Mouse (Mus musculus) lung, embryonic 15.5 days (tissue): Measurements from ENCODE around the gene Lpin2. TPM values are rescaled to one million over a fixed set of nuclear protein-coding genes. Genes with fewer than 3 reads are reported as not detected.

Experiments used
- ATAC-seq: fragments of 200-750 bp; cut with Nextera tagmentation; 2 replicates; pipeline ENCODE4 v1.8.0; 2017; ENCODE audit warnings: moderate number of reproducible peaks, borderline replicate concordance; ENCODE audit not compliant: low FRiP score, low TSS enrichment; ENCODE audit errors: extremely low read depth
- H3K27ac ChIP-seq: fragments of 300-500 bp; sonication (generic); 2 replicates; pipeline ENCODE4 v1.5.1; 2015; ENCODE audit warnings: moderate library complexity, mild to moderate bottlenecking, inconsistent platforms
- H3K27me3 ChIP-seq: fragments of 300-500 bp; sonication (generic); 2 replicates; pipeline ENCODE4 v1.6.1; 2015; ENCODE audit warnings: inconsistent platforms
- H3K36me3 ChIP-seq: fragments of 300-500 bp; sonication (generic); 2 replicates; pipeline ENCODE4 v1.6.1; 2015; ENCODE audit warnings: inconsistent platforms
- H3K4me1 ChIP-seq: fragments of 300-500 bp; sonication (generic); 2 replicates; pipeline ENCODE4 v1.6.1; 2015; ENCODE audit warnings: inconsistent platforms
- H3K4me2 ChIP-seq: fragments of 300-500 bp; sonication (generic); 2 replicates; pipeline ENCODE4 v1.6.1; 2015; ENCODE audit warnings: inconsistent platforms, mild to moderate bottlenecking, moderate library complexity
- H3K4me3 ChIP-seq: fragments of 300-500 bp; sonication (generic); 2 replicates; pipeline ENCODE4 v1.5.1; 2015; ENCODE audit warnings: mild to moderate bottlenecking, inconsistent platforms
- H3K9ac ChIP-seq: fragments of 300-500 bp; sonication (generic); 2 replicates; pipeline ENCODE4 v1.6.1; 2015; ENCODE audit warnings: inconsistent platforms
- H3K9me3 ChIP-seq: fragments of 300-500 bp; sonication (generic); 2 replicates; pipeline ENCODE4 v1.6.1; 2016; ENCODE audit warnings: inconsistent platforms
- WGBS: fragments of 180-500 bp; shearing (Covaris S2); methylation state at CpG from one replicate; pipeline ENCODE4 v1.1.7; 2015; 5-methylcytosine and 5-hydroxymethylcytosine counted together
- polyA plus RNA-seq: library from polyadenylated mRNA; unstranded; fragments of >200 nt; fragmentation: Nextera tagmentation; extraction: Ambion mirVana; gene quantifications from 2 replicates; pipeline ENCODE4 v1.2.1, GENCODE M21; 2015

Gene Lpin2
- polyA plus RNA-seq, 1 experiment from 2014 or later: 31.8 TPM

DNA sequence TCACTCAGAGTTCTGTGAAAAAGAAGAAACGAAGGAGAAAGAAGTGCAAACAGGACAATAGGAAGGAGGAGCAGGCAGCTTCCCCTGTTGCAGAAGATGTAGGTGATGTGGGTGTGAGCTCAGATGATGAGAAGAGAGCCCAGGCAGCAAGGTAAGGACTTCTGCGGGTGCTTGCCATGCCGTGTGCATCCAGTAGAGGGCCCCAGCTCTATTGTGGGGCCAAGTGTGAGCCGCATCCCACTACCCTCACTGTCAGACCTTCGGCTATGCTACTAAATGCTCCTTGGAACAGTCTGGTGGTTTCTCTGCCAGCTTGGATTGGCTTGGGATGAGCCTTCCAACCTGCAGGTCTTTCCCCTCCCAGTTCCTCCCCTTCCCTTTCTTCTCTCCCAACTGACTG is 42.7 kb downstream of the Lpin2 start:
- no peaks in the 10 kb centered on the region for H3K4me1 ChIP-seq
- H3K9ac ChIP-seq: no peak overlapping the region
- ATAC-seq: no peak
- H3K27ac ChIP-seq: no peak overlapping the region
- no peaks in the 10 kb centered on the region for H3K27me3 ChIP-seq
- no peak overlapping the region for H3K4me3 ChIP-seq
- H3K36me3 ChIP-seq: peaks cover 10% of the 10 kb centered on the region
- H3K9me3 ChIP-seq: no peaks in the 10 kb centered on the region
- no peak overlapping the region for H3K4me2 ChIP-seq
- 43% methylated on average over 5 of the region's 5 CpGs for WGBS

DNA sequence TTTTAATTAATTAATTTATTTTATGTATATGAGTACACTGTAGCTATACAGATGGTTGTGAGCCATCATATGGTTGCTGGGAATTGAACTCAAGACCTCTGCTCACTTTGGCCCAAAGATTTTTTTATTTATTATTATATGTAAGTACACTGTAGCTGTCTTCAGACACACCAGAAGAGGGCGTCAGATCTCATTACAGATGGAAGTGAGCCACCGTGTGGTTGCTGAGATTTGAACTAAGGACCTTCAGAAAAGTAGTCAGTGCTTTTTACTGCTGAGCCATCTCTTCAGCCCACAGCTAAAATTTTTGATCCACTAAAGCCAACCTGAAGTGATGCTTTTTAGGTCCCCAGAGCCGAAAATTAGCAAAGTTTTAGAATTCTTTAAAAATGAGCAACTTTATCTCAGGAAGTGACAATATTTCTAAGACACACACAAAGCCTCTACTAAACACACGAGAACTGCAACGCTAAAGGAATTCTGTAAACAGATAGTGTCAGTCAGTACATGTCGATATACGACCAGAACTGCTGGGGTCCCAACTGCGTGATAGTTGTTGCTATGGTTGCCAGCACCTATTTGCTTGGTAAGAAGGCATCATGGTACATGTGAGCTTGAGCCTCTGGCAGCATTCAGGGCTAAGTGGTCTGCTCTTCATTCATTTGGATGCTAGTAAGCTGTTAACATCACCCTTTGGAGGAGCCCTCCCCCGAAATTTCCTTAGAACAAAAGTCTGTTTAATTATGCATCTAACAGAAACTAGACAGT is 45.0 kb downstream of the Lpin2 start:
- H3K36me3 ChIP-seq: peaks cover 22% of the 10 kb centered on the region
- no peak overlapping the region for H3K27ac ChIP-seq
- WGBS: 78% methylated on average over 9 of the region's 9 CpGs
- H3K9ac ChIP-seq: no peak overlapping the region
- no peaks in the 10 kb centered on the region for H3K9me3 ChIP-seq
- no peak overlapping the region for H3K4me3 ChIP-seq
- H3K27me3 ChIP-seq: no peaks in the 10 kb centered on the region
- H3K4me1 ChIP-seq: no peaks in the 10 kb centered on the region
- no peak for ATAC-seq
- no peak overlapping the region for H3K4me2 ChIP-seq

DNA sequence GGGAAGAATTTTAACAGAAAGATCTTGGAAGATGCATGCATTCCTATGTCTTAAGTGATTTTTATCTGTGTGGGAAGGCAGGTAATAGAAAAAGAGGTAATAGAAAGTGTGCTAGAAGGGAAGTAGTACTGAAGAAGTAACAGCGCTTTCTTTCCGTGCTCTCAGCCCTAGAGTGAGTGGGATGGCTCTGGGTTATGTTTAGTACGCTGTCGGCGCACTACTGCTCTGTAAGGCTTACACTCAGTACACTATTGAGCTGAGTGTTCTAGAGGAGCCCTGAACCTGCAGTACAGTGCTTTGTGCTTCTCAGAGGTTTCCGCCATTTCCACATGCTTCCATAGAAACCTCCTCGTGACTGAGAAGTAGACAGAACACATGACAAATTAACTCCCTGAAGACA is 46.3 kb downstream of the Lpin2 start:
- H3K9me3 ChIP-seq: no peaks in the 10 kb centered on the region
- H3K9ac ChIP-seq: no peak overlapping the region
- peaks cover 23% of the 10 kb centered on the region for H3K36me3 ChIP-seq
- no peak overlapping the region for H3K4me2 ChIP-seq
- H3K27ac ChIP-seq: no peak overlapping the region
- WGBS: 80% methylated on average over 7 of the region's 7 CpGs
- H3K27me3 ChIP-seq: no peaks in the 10 kb centered on the region
- no peak overlapping the region for H3K4me3 ChIP-seq
- no peaks in the 10 kb centered on the region for H3K4me1 ChIP-seq
- no peak for ATAC-seq

DNA sequence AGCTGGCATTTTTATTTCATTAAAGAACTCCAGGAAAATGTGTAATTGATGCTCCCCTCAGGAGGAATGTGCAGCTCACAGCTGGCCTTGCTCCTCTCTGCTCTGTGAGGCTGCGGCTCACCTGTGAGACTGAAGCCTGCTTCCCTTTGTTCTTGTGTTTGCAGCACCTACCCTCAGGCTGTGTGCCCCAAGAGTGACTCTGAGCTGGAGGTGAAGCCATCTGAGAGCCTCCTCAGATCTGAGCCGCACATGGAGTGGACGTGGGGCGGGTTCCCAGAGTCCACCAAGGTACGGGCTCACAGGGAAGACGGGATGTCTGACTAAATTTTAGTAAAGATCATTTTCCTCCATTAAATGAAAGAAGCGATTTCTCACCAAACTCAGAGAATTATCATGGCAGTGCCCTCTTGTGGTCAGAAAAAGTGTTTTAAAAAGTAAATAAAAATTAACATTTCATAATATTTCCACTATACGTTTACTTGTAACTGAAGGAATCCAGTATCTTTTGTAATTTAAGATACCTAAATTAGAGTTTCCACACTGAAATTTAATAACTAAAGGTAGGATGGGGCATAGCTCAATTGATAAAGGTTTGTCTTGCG is 47.8 kb downstream of the Lpin2 start:
- no peak overlapping the region for H3K9ac ChIP-seq
- no peak overlapping the region for H3K4me3 ChIP-seq
- 61% methylated on average over 9 of the region's 9 CpGs for WGBS
- H3K27ac ChIP-seq: no peak overlapping the region
- no peaks in the 10 kb centered on the region for H3K4me1 ChIP-seq
- H3K4me2 ChIP-seq: no peak overlapping the region
- no peaks in the 10 kb centered on the region for H3K27me3 ChIP-seq
- H3K9me3 ChIP-seq: no peaks in the 10 kb centered on the region
- ATAC-seq: no peak
- peaks cover 30% of the 10 kb centered on the region for H3K36me3 ChIP-seq

DNA sequence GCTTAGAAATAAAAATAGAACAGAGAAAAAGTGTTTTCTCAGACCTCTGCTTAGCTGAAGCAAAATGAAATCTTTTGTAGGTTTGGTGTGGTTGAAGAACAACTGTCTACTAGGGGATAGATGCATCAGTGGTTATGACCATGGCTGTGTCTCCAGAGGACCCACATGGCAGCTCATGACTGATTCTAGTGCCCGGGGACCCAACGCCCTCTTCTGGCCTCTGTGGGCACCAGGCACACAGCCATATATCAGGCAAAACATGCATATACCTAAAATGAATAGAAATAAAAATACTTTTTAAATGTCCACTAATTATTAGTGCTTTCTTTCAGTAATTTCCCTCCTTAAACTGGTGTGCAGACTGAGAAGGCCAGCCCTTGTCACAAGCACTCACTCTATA is 49.6 kb downstream of the Lpin2 start:
- Histone ChIP-seq H3K4me1 (no peaks in the 10 kb centered on the region), H3K4me2 (no peak overlapping the region), H3K36me3 (peaks cover 30% of the 10 kb centered on the region), H3K9ac (no peak overlapping the region), H3K27me3 (no peaks in the 10 kb centered on the region), H3K4me3 (no peak overlapping the region), H3K27ac (no peak overlapping the region), H3K9me3 (no peaks in the 10 kb centered on the region)
- WGBS: 84% methylated on average over 2 of the region's 2 CpGs
- no peak for ATAC-seq

DNA sequence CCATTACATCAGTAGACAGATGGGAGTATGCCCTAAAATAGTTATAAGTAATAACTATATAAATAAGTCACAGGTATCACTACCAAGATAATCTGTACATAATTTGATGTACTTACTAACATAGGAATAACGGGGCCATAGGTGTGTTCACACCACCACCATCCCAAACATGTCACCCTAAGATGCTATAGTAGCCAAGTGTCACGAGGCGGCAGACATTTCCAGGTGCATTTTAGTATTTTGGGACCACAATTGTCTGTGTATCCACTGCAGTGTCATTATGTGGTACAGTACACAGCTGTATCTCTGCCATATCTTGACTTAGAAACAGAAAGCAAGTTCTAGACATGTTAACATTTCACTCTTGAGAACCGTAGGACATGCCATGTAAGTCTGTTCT is 50.9 kb downstream of the Lpin2 start:
- H3K27me3 ChIP-seq: no peaks in the 10 kb centered on the region
- H3K4me3 ChIP-seq: no peak overlapping the region
- H3K4me2 ChIP-seq: no peak overlapping the region
- peaks cover 41% of the 10 kb centered on the region for H3K36me3 ChIP-seq
- H3K4me1 ChIP-seq: no peaks in the 10 kb centered on the region
- no peak overlapping the region for H3K9ac ChIP-seq
- 91% methylated on average over 4 of the region's 4 CpGs for whole genome bisulfite sequencing
- no peak overlapping the region for H3K27ac ChIP-seq
- no peaks in the 10 kb centered on the region for H3K9me3 ChIP-seq
- no peak for ATAC-seq

DNA sequence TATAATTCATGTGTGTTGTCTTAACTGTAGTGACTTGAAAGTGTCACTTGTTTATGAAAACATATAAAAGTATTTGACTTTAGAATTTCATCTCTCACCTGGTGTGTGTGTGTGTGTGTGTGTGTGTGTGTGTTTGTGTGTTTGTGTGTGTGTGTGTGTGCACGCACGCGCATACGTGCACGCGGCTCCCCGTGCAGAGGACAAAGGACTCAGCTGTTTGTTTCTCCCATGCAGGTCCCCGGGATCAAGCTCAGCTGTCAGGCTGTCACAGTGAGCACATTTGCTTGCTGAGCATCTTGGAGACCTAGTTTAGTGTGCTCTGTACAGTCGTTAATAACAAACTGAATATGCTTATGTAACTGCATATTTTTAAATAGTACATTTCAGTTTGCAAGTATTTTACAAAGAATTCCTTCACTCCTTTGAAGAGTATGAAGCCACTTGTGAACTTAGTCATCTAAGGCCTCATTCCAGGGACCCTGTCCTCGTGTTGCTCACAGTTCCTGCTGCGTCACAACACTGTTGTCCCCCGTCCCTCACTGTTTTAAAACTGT is 51.8 kb downstream of the Lpin2 start:
- ATAC-seq: no peak
- Histone ChIP-seq H3K9ac (no peak overlapping the region), H3K36me3 (peaks cover 47% of the 10 kb centered on the region), H3K4me1 (no peaks in the 10 kb centered on the region), H3K27ac (no peak overlapping the region), H3K4me2 (no peak overlapping the region), H3K9me3 (no peaks in the 10 kb centered on the region), H3K4me3 (no peak overlapping the region), H3K27me3 (no peaks in the 10 kb centered on the region)
- WGBS: 88% methylated on average over 12 of the region's 12 CpGs

DNA sequence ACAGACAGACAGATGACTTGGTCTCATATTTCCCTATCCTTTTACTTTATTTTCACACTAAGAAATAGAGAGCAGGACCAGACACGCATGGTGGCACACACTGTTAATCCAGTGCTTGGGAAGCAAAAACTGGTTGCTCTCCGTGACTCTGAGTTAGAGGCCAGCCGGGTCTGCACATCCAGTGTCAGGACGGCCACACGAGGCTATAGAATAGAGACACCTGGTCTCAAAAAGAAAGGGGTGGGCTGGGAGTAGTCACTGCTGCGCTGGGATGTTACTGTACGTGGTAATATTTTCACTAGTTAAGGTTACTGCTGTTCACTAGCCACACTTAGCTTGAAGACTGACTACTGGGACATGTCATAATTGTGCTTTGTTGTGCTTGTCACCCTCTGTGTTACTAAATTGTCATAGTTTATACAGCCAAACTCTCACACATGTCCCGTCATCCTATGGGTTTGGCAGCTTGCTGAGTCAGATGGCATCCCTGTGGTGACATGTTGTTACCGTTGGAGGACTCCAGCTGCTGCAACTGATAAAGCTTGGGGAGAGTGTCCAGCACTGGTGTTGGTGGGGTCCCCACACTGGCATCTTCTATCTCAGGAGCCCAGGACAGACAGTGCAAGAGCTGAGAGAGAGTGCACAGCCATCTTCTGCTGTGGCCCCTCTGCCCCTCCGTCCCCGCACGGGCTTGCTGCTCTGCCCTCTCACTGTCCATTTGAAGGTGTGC is 53.0 kb downstream of the Lpin2 start:
- Histone ChIP-seq H3K4me2 (no peak overlapping the region), H3K9ac (no peak overlapping the region), H3K36me3 (peaks cover 45% of the 10 kb centered on the region), H3K27me3 (no peaks in the 10 kb centered on the region), H3K9me3 (no peaks in the 10 kb centered on the region), H3K4me3 (no peak overlapping the region), H3K4me1 (no peaks in the 10 kb centered on the region), H3K27ac (no peak overlapping the region)
- ATAC-seq: peak; percentile 35; the same call in 1 of the 2 replicates
- 82% methylated on average over 12 of the region's 12 CpGs for WGBS

DNA sequence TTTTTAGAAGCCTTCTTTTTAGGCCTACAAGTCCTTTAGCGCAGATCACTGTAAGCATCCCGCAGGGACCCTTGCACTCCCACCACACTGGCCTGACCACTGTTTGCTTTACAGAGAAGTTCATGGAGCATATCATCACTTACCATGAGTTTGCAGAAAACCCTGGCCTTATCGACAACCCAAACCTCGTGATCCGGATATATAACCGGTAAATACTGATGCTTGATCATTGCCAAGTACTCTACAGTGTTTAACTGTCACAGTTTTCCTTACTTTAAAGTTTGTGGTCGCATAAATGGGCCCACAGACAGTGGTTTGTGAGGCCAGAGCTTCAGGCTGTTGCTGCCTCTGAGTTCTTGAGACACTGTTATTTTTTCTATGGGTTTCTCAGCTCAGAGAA is 56.1 kb downstream of the Lpin2 start:
- Histone ChIP-seq H3K36me3 (peaks cover 57% of the 10 kb centered on the region), H3K9ac (no peak overlapping the region), H3K9me3 (no peaks in the 10 kb centered on the region), H3K4me1 (no peaks in the 10 kb centered on the region), H3K27me3 (no peaks in the 10 kb centered on the region), H3K4me2 (no peak overlapping the region), H3K4me3 (no peak overlapping the region), H3K27ac (no peak overlapping the region)
- ATAC-seq: no peak
- 93% methylated on average over 7 of the region's 7 CpGs for WGBS

DNA sequence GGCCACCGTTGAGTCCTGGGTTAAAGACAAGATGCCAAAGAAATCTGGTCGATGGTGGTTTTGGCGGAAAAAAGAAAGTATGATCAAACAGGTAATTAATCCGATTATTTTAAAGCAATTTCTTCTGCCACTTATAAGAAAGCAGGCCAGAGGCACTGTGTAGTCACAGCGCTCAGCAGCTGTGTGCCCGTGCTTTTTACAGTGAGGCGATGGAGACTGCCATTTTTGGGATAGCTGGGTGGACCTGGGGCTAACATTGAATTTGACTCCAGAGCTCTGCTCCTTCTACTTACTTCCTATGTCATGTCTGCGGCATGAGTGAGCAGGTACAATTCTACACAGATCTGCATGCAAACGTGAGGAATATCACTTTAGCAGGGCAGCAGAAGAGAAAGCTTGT is 58.5 kb downstream of the Lpin2 start:
- no peaks in the 10 kb centered on the region for H3K27me3 ChIP-seq
- no peaks in the 10 kb centered on the region for H3K4me1 ChIP-seq
- H3K27ac ChIP-seq: no peak overlapping the region
- no peak overlapping the region for H3K4me2 ChIP-seq
- no peak overlapping the region for H3K9ac ChIP-seq
- no peak for ATAC-seq
- no peaks in the 10 kb centered on the region for H3K9me3 ChIP-seq
- H3K36me3 ChIP-seq: peaks cover 68% of the 10 kb centered on the region
- WGBS: 91% methylated on average over 9 of the region's 9 CpGs
- no peak overlapping the region for H3K4me3 ChIP-seq

DNA sequence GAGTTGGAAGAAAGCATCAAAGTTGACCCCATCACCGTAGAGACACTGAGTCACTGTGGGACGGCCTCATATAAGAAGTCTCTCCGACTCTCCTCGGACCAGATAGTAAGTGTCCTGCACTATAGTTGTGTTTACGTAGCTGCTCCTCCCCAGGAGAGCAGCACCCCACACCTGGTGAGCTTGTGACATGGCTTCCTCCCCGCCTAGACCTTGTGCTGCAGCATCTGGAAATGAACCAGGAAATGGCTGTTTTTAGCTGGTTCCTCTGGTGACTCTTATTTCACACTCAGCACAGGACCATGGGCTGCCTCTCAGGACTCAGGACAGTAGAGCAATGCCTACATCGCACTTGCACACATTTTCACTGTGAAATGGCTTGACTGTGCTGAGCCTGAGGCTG is 60.3 kb downstream of the Lpin2 start:
- Histone ChIP-seq H3K4me3 (no peak overlapping the region), H3K4me1 (no peaks in the 10 kb centered on the region), H3K9ac (no peak overlapping the region), H3K27me3 (no peaks in the 10 kb centered on the region), H3K9me3 (no peaks in the 10 kb centered on the region), H3K27ac (no peak overlapping the region), H3K36me3 (peaks cover 82% of the 10 kb centered on the region), H3K4me2 (no peak overlapping the region)
- 91% methylated on average over 7 of the region's 7 CpGs for WGBS
- ATAC-seq: no peak

DNA sequence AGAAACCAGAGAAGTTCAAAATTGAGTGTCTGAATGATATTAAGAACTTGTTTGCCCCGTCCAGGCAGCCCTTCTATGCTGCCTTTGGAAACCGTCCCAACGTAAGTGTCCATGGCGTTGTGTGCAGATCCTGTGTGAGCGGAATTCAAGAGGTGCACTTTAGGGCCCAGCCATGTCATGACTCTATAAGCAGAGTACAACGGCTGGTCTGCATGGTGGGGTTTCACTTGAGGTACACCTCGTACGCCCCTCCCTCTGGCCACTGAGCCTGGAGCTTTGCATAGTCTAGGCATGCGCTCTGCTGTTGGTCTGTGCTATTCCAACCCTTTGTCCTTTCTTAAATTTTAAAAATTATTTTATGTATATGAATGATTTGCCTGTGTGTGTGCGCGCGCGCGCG is 62.8 kb downstream of the Lpin2 start:
- Histone ChIP-seq H3K27me3 (no peaks in the 10 kb centered on the region), H3K4me2 (no peak overlapping the region), H3K4me3 (no peak overlapping the region), H3K9me3 (no peaks in the 10 kb centered on the region), H3K4me1 (peaks cover 4% of the 10 kb centered on the region; the same call in 1 of the 2 replicates), H3K9ac (no peak overlapping the region), H3K36me3 (peaks cover 69% of the 10 kb centered on the region), H3K27ac (no peak overlapping the region)
- ATAC-seq: no peak
- 94% methylated on average over 15 of the region's 15 CpGs for WGBS
